Comparison of ENCODE assay signal across 19 mouse cellular contexts in genomic region chr9:95161699-95162098, GRCm38 (mm10).
"Had no signal": no experiment of that assay in that cellular context is flagged by ENCODE, and none has a peak within 500 bp of the region (broad histone marks: within the 10 kb centered on the region; RNA-seq: fewer than 3 reads in every experiment).

No protein-coding gene starts in this region.

- H3K4me2 ChIP-seq: limb, embryonic 12.5 days; limb, embryonic 15.5 days; liver, embryonic 11.5 days; lung, embryonic 14.5 days; neural tube, embryonic 13.5 days; stomach, embryonic 15.5 days had no signal

- H3K27me3 ChIP-seq: limb, embryonic 12.5 days; limb, embryonic 15.5 days; neural tube, embryonic 13.5 days; stomach, embryonic 15.5 days had no signal

- H3K27ac ChIP-seq: limb, embryonic 12.5 days; limb, embryonic 15.5 days; liver, embryonic 14.5 days; macrophage; neural tube, embryonic 13.5 days; stomach, embryonic 15.5 days had no signal

- ATAC-seq: liver, postnatal 0 days; lung, postnatal 0 days had no signal

- DNase-seq: kidney, adult 18-20 months; kidney, adult 9 months; kidney, postnatal 14 days; kidney, postnatal 4 days; left cerebral cortex, postnatal 4 days; liver, postnatal 0 days; lung, embryonic 14.5 days; right cerebral cortex, postnatal 25 days; spleen, adult 18-20 months; thymus, postnatal 25 days had no signal

- H3K36me3 ChIP-seq: limb, embryonic 12.5 days; limb, embryonic 15.5 days; neural tube, embryonic 13.5 days; stomach, embryonic 15.5 days had no signal

- H3K4me3 ChIP-seq: limb, embryonic 12.5 days; limb, embryonic 15.5 days; myocyte; neural tube, embryonic 13.5 days; stomach, embryonic 15.5 days had no signal

- H3K9ac ChIP-seq: limb, embryonic 12.5 days; limb, embryonic 15.5 days; liver, embryonic 14.5 days; liver, postnatal 0 days; lung, embryonic 14.5 days; neural tube, embryonic 13.5 days; stomach, embryonic 15.5 days had no signal

- H3K4me1 ChIP-seq: neural tube, embryonic 13.5 days; stomach, embryonic 15.5 days had no signal

- H3K9me3 ChIP-seq: limb, embryonic 12.5 days; limb, embryonic 15.5 days; neural tube, embryonic 13.5 days; stomach, embryonic 15.5 days had no signal
